In the genomic region with DNA sequence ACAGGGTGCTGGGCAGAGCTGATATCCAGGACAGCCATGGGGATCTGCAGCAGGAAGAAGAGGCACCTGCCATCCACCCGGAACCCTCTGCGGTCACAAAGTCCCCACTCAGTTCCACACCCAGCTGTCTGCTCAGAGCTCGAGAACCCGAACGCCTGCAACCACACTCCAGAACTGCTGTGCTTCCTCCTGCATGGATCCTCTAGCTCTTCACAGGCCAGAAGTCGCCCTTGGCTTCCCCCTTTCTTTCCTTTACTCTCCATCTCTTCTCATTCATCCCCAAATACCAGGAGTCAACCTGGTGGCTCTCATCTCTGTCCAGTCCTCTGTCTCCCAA, we compare ENCODE assay signal across 23 mouse cellular contexts. TPM values are rescaled to one million over a fixed set of nuclear protein-coding genes. Genes with fewer than 3 reads are reported as not detected.
"Had no signal": no experiment of that assay in that cellular context is flagged by ENCODE, and none has a peak within 500 bp of the region (broad histone marks: within the 10 kb centered on the region; RNA-seq: fewer than 3 reads in every experiment).

No protein-coding gene starts in this region.

- H3K4me1 ChIP-seq: limb, embryonic 12.5 days had no signal

- DNase-seq: gastrocnemius, adult 2 months; gastrocnemius, postnatal 10 days; gastrocnemius, postnatal 25 days; heart, adult 18-20 months; heart, postnatal 14 days; heart, postnatal 36 days; kidney, adult 18-20 months; kidney, adult 8-10 months; kidney, postnatal 25 days had no signal

- H3K9me3 ChIP-seq: heart, embryonic 10.5 days; heart, embryonic 13.5 days; heart, embryonic 15.5 days; hindbrain, embryonic 12.5 days; hindbrain, embryonic 15.5 days; intestine, embryonic 15.5 days; limb, embryonic 10.5 days; limb, embryonic 12.5 days had no signal

- H3K4me3 ChIP-seq: gastrocnemius, adult 2 months; heart, embryonic 10.5 days; heart, embryonic 13.5 days; heart, embryonic 15.5 days; hindbrain, embryonic 12.5 days; hindbrain, embryonic 15.5 days; intestine, embryonic 15.5 days; layer of hippocampus, adult 2 months; left cerebral cortex, adult 2 months; limb, embryonic 10.5 days; limb, embryonic 12.5 days had no signal

- H3K27ac ChIP-seq: gastrocnemius, adult 2 months; heart, embryonic 10.5 days; heart, embryonic 13.5 days; heart, embryonic 15.5 days; hindbrain, embryonic 12.5 days; hindbrain, embryonic 15.5 days; hindbrain, postnatal 0 days; intestine, embryonic 15.5 days; layer of hippocampus, adult 2 months; left cerebral cortex, adult 2 months; limb, embryonic 10.5 days; limb, embryonic 12.5 days had no signal

- H3K36me3 ChIP-seq: heart, embryonic 10.5 days; heart, embryonic 13.5 days; heart, embryonic 15.5 days; hindbrain, embryonic 12.5 days; hindbrain, embryonic 15.5 days; intestine, embryonic 15.5 days; limb, embryonic 10.5 days; limb, embryonic 12.5 days had no signal

- H3K27me3 ChIP-seq: hindbrain, embryonic 12.5 days; hindbrain, embryonic 15.5 days; intestine, embryonic 15.5 days; limb, embryonic 12.5 days had no signal

- H3K9ac ChIP-seq: heart, embryonic 15.5 days; hindbrain, embryonic 12.5 days; hindbrain, embryonic 15.5 days; intestine, embryonic 15.5 days; limb, embryonic 12.5 days had no signal

- H3K4me2 ChIP-seq: hindbrain, embryonic 12.5 days; hindbrain, embryonic 15.5 days; intestine, embryonic 15.5 days; limb, embryonic 12.5 days; liver, embryonic 11.5 days had no signal

- ATAC-seq: hindbrain, postnatal 0 days; inflammation-experienced regulatory T-cells, adult 6 months; intestine, embryonic 15.5 days; intestine, postnatal 0 days had no signal

RNA-seq across cellular contexts. Expression of a gene that starts 32.3 kb away (rescaled TPM):
- polyA plus RNA-seq: heart, embryonic 10.5 days; limb, embryonic 10.5 days; limb, embryonic 12.5 days had no signal
